Mouse (Mus musculus): Measurements from ENCODE around the gene Blcap. TPM values are rescaled to one million over a fixed set of nuclear protein-coding genes. Genes with fewer than 3 reads are reported as not detected.

The Blcap gene
- total and polyA plus RNA-seq, 2 experiments from 2014 or later, result 307 to 394 TPM

DNA sequence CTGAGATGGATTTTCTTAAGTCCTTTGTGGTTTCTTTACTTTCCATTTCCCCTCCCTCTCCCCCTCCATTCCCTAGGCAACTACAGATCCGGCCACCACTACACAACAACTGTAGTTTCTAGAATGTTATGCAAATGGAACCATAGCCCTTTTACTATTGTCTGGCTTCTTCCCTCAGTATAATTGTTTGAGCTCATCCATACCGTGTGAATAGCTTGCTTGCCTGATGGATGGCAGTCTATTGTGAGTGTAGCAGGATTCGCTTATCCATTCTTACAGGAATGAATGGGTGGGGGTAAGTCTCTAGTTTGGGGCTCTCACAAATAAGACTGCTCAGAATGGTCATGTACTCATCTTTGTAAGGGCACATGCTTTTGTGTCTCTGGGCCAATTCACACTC, 48.5 kb downstream of the Blcap start:
- Histone ChIP-seq H3K27me3 (ENCODE audit: insufficient read depth, low read length) (no peaks in the 10 kb centered on the region), H3K4me3 (ENCODE audit: low read depth, low read length) (no peak overlapping the region), H3K9ac (replicated peaks; ENCODE audit: low read length, poor library complexity, severe bottlenecking) (no peak overlapping the region), H3K4me1 (ENCODE audit: insufficient read depth, low read length) (peaks cover 34% of the 10 kb centered on the region), H3K4me2 (ENCODE audit: low read depth, low read length, poor library complexity, severe bottlenecking) (no peak overlapping the region), H3K27ac (ENCODE audit: low read depth, low read length) (no peak overlapping the region), H3K36me3 (ENCODE audit: insufficient read depth, low read length) (no peaks in the 10 kb centered on the region), H3K9me3 (ENCODE audit: low read length) (no peaks in the 10 kb centered on the region)
- 18% methylated on average over 3 of the region's 3 CpGs for WGBS
- DNase-seq (ENCODE audit: low spot score), result no peak
- ATAC-seq (ENCODE audit: low FRiP score), result no peak
- no peak for TF ChIP-seq CTCF (IDR thresholded peaks at IDR 0.05)

DNA sequence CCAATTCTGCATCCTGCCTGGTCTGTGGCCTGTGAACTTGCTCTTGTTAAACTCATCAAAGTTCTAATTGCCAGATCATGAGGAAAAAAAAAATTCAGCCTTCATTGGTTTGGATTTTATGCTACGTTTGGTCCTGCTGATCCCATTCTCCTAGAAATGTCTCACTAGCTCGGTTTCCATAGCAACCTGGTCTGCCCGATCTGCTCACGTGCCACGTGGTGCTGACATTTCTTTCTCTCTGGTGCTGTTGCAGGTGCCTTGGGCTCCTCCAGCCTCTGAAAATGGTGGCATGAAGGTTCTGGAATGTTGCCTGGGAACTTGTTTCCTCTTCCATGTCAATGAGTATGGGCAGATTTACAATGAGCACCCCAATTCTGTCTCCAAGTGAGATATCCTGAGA, 50.6 kb downstream of the Blcap start:
- Histone ChIP-seq H3K9me3 (ENCODE audit: low read length) (no peaks in the 10 kb centered on the region), H3K9ac (replicated peaks; ENCODE audit: low read length, poor library complexity, severe bottlenecking) (no peak overlapping the region), H3K4me1 (ENCODE audit: insufficient read depth, low read length) (peaks cover 31% of the 10 kb centered on the region), H3K4me2 (ENCODE audit: low read depth, low read length, poor library complexity, severe bottlenecking) (no peak overlapping the region), H3K36me3 (ENCODE audit: insufficient read depth, low read length) (no peaks in the 10 kb centered on the region), H3K27me3 (ENCODE audit: insufficient read depth, low read length) (no peaks in the 10 kb centered on the region), H3K27ac (ENCODE audit: low read depth, low read length) (peak overlapping the region; percentile 71), H3K4me3 (ENCODE audit: low read depth, low read length) (no peak overlapping the region)
- WGBS, result 14% methylated on average over 5 of the region's 5 CpGs
- DNase-seq (ENCODE audit: low spot score) (peak; percentile 91), ATAC-seq (ENCODE audit: low FRiP score) (peak; percentile 54; the same call in 1 of the 2 replicates)
- no peak for TF ChIP-seq CTCF (IDR thresholded peaks at IDR 0.05)

DNA sequence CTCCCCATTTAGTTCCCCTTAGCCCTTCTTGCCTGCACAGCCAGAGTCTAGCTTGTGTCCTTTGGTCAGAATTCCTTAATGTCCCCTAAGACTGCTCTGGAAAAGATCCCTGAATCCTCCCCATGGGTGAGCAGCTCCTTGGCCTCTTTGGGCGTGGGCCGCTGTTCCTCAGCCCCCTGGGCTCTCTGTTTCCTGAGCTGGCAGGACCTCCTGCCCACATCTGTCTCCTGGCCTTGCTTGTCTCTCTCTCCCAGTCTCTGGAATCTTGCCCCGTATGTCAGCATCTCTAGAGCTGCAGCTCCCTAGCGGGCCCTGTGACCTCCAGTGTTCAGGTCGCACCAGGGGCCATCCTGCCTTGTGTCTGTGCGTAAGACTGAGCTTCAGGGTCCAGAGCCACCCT, 51.6 kb downstream of the Blcap start:
- no peak for DNase-seq (ENCODE audit: low spot score)
- Histone ChIP-seq H3K27ac (ENCODE audit: low read depth, low read length) (peak overlapping the region; percentile 71), H3K4me3 (ENCODE audit: low read depth, low read length) (no peak overlapping the region), H3K36me3 (ENCODE audit: insufficient read depth, low read length) (no peaks in the 10 kb centered on the region), H3K4me2 (ENCODE audit: low read depth, low read length, poor library complexity, severe bottlenecking) (no peak overlapping the region), H3K9ac (replicated peaks; ENCODE audit: low read length, poor library complexity, severe bottlenecking) (no peak overlapping the region), H3K9me3 (ENCODE audit: low read length) (no peaks in the 10 kb centered on the region), H3K4me1 (ENCODE audit: insufficient read depth, low read length) (peaks cover 30% of the 10 kb centered on the region), H3K27me3 (ENCODE audit: insufficient read depth, low read length) (no peaks in the 10 kb centered on the region)
- no peak for TF ChIP-seq CTCF (IDR thresholded peaks at IDR 0.05)
- 68% methylated on average over 6 of the region's 6 CpGs for WGBS
- no peak for ATAC-seq (ENCODE audit: low FRiP score)

DNA sequence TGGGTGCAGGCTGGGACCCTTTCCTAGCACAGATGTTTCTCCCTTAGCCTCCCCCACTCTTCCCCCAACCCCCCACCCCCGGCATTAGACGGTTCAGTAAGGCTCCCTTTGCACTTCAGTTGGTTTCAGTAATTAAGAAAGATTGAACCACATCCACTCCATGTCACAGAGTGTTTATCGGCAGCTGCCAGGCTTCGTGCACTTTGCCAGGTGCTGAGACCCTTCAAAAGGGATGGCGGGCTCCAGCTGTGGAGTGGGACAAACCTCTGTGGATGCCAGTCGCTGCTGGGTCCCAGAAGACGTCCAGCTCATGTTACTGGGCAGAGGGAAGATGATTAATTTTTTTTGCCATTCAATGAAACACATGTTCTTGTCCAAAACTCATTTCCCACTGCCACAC, 52.6 kb downstream of the Blcap start:
- TF ChIP-seq CTCF (IDR thresholded peaks at IDR 0.05), result no peak
- H3K9ac ChIP-seq (replicated peaks; ENCODE audit: low read length, poor library complexity, severe bottlenecking), result no peak overlapping the region
- DNase-seq (ENCODE audit: low spot score), result no peak
- no peaks in the 10 kb centered on the region for H3K36me3 ChIP-seq (ENCODE audit: insufficient read depth, low read length)
- no peak for ATAC-seq (ENCODE audit: low FRiP score)
- H3K27me3 ChIP-seq (ENCODE audit: insufficient read depth, low read length), result no peaks in the 10 kb centered on the region
- H3K4me3 ChIP-seq (ENCODE audit: low read depth, low read length), result no peak overlapping the region
- H3K9me3 ChIP-seq (ENCODE audit: low read length), result no peaks in the 10 kb centered on the region
- H3K4me2 ChIP-seq (ENCODE audit: low read depth, low read length, poor library complexity, severe bottlenecking), result no peak overlapping the region
- no peak overlapping the region for H3K27ac ChIP-seq (ENCODE audit: low read depth, low read length)
- peaks cover 29% of the 10 kb centered on the region for H3K4me1 ChIP-seq (ENCODE audit: insufficient read depth, low read length)
- WGBS, result 37% methylated on average over 7 of the region's 7 CpGs

DNA sequence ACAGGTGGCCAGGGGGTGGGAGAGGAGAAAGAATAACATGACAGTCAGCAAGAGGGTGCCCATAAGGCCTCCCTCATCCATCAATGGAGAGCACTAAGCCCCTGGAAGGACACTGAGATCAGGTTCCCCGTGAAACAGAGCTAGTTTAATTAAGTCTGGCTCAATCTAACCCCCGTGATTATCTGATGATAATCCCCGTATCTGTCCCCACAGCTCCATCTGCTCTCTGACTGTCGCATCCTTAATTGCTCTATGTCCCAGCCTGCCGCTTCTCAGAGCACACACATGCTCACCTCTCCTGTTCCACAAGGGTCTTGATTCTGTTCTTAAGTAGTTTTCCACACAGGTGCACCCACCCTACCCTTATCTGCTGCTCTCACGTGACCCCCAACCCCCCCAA, 53.5 kb downstream of the Blcap start:
- DNase-seq (ENCODE audit: low spot score), result peak; percentile 60
- Histone ChIP-seq H3K4me3 (ENCODE audit: low read depth, low read length) (no peak overlapping the region), H3K36me3 (ENCODE audit: insufficient read depth, low read length) (no peaks in the 10 kb centered on the region), H3K27ac (ENCODE audit: low read depth, low read length) (no peak overlapping the region), H3K9me3 (ENCODE audit: low read length) (no peaks in the 10 kb centered on the region), H3K4me1 (ENCODE audit: insufficient read depth, low read length) (peaks cover 27% of the 10 kb centered on the region), H3K9ac (replicated peaks; ENCODE audit: low read length, poor library complexity, severe bottlenecking) (no peak overlapping the region), H3K4me2 (ENCODE audit: low read depth, low read length, poor library complexity, severe bottlenecking) (no peak overlapping the region), H3K27me3 (ENCODE audit: insufficient read depth, low read length) (no peaks in the 10 kb centered on the region)
- TF ChIP-seq CTCF (IDR thresholded peaks at IDR 0.05), result no peak
- WGBS, result 31% methylated on average over 6 of the region's 6 CpGs
- no peak for ATAC-seq (ENCODE audit: low FRiP score)

DNA sequence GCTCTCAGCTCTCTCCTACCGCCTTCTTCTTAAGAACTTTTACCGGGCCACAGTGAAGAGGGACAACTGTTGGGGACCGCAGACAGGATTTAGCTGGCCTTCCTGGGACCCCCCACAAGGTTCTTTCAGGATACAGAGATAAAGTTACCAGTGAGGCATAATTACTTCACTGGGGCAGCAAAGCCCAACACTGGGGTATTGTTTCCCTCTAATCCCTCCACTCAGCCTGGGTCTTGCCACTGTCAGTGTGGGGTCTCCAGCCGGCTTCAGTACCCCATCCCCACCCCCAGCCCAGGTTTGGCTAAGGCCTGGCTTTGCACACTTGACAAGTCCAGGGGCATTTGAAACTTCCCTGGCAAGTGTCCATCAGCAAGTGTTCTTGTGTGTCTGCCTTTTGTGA, 56.7 kb downstream of the Blcap start:
- no peak overlapping the region for H3K27ac ChIP-seq (ENCODE audit: low read depth, low read length)
- H3K9me3 ChIP-seq (ENCODE audit: low read length), result no peaks in the 10 kb centered on the region
- no peak for TF ChIP-seq CTCF (IDR thresholded peaks at IDR 0.05)
- H3K27me3 ChIP-seq (ENCODE audit: insufficient read depth, low read length), result no peaks in the 10 kb centered on the region
- no peak overlapping the region for H3K4me2 ChIP-seq (ENCODE audit: low read depth, low read length, poor library complexity, severe bottlenecking)
- no peak overlapping the region for H3K4me3 ChIP-seq (ENCODE audit: low read depth, low read length)
- ATAC-seq (ENCODE audit: low FRiP score), result no peak
- no peaks in the 10 kb centered on the region for H3K36me3 ChIP-seq (ENCODE audit: insufficient read depth, low read length)
- DNase-seq (ENCODE audit: low spot score), result no peak
- no peak overlapping the region for H3K9ac ChIP-seq (replicated peaks; ENCODE audit: low read length, poor library complexity, severe bottlenecking)
- peaks cover 15% of the 10 kb centered on the region; the same call in 1 of the 2 replicates for H3K4me1 ChIP-seq (ENCODE audit: insufficient read depth, low read length)
- 14% methylated on average over 4 of the region's 4 CpGs for WGBS

Data from midbrain, postnatal 0 days (tissue).